Mouse (Mus musculus) adrenal gland, postnatal 25 days (tissue): Measurements from ENCODE around the gene Kctd21. TPM values are rescaled to one million over a fixed set of nuclear protein-coding genes. Genes with fewer than 3 reads are reported as not detected.

Experiments
- DNase-seq: peaks from one replicate; pipeline ENCODE4 v3.0.0; 2021; ENCODE audit warnings: mixed read lengths
- total RNA-seq: library from RNA; stranded (reverse); gene quantifications from 2 replicates; pipeline ENCODE4 v1.2.3, GENCODE M21; 2021

The Kctd21 gene
- total RNA-seq, 1 experiment from 2014 or later = 9.0 TPM

DNA sequence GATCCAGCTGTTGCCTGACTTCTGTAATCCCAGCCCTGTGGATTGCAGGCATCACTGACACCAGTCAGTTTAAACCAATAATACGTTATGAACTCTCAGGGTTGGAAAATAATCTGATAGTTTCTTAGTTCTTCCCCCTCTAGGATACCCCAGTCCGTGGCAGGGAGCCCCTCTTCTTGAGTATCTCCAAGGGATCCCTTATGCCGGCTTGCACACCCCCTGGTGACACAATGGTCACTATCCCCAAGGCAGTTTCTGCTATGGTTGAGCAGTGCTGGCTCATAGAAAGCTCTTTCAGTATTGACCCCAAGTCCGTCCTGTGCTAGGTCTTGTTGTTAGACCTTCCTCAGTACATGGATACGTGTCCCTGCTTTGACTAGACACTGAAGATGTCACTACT lies 16.7 kb downstream of the Kctd21 start:
- no peak for DNase-seq

DNA sequence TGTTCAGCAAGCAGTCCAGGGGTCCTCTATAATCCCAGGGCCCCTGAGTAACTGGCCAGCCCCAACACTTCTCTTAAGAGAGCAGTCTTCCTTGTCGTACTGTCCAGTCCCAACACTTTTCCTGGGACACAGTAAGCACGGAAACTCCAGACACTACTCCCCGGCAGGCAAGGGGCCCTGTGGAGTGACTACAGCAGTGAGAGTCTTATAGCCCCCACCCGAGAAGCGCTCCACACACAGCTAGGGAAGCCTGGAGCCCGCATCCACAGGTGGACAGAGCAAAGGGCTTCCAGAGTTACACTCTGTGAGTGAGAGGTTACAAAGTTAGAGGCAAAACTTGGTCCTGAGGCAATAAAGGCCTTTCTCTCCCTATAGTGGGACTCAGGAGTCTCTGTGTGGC lies 17.3 kb downstream of the Kctd21 start:
- no peak for DNase-seq

DNA sequence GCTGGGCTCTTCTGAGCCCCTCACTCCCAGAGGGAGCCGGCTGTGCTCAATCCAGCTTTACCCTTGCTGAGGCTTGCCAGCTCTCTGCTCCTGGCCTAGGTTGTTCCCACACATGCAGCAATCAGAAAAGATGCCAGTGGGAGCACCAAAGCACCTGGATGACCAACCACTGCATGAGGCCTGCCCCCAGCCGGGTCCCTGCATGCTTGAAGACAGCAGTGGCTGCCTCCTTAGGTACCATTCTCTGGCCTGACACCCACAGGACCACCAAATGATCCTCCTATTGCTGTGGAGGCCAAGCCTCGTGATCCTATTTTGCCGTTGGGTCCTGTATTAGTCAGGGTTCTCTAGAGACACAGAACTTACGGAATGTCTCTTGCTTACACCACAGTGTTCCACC lies 18.8 kb downstream of the Kctd21 start:
- DNase-seq = no peak

DNA sequence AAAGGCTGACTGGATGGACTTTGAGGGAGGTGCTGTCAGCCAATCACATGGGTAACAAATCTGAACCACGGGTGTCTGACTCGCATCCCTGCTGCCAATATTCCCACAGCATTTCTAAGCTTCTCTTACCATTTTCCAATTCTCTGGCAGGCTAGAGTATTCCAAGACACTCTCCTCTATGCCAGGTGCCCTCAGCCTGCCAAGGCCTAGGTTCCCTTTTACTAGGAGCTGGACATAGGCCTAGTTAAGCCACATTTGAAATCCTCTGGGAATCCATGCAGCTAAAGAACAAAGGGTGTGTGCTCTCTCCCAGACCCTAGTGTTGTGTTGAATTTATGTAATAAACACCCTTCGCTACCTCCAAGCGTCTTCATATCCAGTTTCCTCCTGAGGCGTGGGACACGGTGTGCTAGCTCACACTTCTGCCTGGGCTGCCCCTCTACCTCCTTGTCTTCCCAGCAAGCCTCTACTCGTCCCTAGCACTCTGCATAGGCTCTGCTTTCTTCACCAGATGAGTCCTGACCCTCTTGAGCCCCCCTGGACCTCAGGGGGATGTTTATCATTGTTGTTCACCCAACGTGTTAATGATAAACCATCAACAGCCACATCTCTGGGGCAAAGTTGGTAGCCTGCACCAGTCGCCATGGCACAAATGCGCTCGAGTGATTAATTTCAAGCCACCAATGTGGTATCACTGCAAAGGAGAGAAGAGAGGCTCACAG lies 19.8 kb downstream of the Kctd21 start:
- DNase-seq = no peak

DNA sequence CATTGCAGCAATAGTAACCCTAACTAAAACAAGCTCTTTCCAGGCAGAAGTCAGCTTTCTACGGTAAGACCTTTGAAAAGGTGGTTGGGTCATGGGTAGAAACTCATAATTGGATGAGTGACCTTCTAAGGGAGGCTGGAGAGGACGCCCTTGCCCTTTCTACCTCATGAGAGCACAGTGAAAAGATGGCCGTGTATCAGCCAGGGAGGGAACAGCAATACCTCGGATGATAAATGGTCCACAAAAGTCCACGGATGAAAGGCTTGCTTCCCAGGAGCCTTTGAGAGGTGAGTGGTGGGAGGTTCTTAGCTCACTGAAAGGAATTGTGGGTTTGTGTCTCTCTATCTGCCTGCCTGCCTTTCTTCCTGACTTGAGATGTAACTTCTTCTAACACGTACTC lies 21.2 kb downstream of the Kctd21 start:
- DNase-seq = no peak

DNA sequence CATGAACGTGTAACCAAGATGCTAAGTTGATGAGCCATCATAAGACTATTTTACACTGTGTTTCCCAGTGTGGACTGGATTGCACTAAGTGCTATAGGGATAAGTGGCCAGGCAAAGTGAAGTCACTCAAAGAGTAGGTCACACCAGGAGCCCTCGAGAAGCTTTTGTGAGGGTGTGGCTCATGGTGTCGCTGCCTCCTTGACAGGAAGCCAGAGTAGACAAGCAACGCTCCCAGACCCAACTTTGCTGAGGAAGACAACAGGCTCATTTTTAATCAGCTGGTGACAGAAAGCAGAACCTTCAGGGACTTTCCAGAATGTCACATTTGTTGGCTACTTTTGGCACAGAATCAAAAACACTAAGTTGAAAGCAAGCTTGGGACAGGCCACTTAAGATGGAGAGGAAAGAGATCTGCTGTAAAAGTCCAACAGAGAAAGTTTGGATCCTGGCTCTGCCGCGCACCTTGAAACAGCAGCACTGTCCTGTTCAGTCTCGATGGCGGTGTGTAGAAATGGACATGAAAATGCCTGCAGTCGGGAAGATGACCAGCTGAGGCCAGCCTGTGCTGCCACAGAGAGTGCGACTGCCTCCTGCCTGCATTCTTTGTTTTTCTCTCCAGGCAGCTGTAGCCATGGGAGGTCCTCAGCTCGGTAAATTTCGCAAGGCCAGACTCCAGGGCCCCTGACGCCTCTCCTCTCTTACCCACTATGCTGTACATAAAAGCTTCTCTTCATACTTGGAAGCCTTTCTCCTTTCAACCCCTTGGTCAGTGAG lies 23.1 kb downstream of the Kctd21 start:
- no peak for DNase-seq

DNA sequence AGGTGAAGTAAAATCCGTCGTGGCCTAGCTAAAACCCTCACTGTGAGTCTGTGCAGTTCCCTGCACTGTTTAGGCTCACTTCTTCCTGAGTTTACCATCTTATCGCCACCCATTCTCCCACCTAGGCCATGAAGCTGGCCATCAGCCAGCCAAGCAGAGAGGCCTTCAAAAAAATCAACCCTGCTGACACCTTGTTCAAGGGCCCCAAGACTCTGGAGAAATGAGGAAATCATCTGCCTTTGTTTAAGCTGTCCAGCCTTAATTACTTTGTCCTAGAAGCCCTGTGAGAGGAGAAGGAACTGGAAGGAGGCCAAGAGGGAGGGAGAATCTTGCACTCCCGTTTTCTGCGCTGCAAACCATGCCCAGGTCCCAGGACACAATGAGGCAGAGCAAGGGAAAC lies 24.1 kb downstream of the Kctd21 start:
- DNase-seq = no peak

DNA sequence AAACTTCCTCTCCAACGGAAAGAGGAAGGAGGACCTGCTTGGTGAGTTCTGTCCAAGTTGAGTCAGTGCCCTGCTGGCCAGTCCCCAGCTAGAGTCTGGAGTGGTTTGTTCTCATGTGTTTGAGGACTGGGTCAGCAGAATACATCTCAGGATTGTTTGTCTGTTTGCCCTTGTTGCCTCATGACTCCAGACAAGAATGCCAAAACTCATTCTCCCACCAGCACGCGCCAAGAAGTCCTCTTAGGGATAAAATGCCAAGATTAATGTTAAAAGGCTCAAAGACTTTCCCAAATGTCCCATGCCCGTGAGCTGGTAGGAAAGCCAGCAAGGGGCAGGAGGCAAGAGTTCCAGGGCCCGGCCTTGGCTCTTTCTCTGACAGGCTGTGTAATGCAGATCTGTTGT lies 24.7 kb downstream of the Kctd21 start:
- peak; percentile 38 for DNase-seq

DNA sequence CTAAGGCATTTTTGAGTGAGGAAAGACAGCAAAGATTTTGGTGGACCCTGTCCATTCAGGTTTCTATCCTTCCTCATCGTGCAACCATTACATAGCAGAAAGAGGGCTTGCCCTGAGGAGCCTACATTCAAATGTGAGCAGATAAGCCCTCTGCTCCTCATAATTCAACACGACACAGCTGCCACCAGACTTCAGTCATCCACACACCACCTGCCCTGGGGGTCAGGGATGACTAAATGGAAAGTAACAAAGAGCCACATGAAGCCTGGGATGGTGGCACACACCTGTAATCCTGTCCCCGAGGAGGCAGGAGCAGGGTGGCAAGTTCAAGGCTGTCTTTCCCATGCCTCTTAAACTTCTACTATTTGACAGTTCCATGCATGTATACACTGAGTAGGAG lies 25.7 kb downstream of the Kctd21 start:
- no peak for DNase-seq

DNA sequence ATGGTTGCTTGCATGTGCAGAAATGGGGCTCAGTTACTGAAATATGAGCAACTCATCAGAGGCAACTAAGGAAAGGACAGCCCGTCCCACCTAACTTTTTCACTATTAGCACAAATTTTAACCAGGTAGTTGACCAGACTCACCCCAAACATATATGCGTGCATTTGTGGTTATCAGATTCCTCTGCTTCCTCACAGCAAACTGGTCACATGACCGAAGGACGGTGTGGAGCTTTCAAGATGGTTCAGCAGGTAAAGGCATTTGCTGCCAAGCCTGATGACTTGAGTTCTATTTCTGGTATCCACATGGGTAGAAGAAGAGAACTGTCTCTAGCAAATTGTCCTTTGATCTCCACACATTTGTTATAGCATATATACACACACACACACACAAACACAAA lies 26.2 kb downstream of the Kctd21 start:
- DNase-seq = no peak

DNA sequence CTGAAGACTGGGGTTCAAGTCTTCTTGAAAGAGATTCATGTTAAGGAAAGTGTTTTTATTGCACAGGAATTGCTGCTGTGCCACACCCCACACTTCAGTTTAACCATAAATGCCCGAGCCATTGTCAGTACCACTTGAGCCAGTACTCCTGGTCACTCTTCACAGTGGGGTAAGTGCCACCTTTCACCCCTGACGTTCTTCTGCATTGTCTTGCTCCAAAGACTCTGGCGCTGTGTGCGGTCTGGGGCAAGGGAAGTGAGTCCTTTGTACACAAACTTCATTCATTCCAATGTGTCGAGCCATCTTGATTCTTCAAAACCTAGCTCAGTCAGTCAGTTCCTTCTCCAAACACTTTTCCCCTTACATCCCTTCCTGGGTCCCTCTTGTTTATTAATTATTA lies 28.0 kb downstream of the Kctd21 start:
- DNase-seq = no peak

DNA sequence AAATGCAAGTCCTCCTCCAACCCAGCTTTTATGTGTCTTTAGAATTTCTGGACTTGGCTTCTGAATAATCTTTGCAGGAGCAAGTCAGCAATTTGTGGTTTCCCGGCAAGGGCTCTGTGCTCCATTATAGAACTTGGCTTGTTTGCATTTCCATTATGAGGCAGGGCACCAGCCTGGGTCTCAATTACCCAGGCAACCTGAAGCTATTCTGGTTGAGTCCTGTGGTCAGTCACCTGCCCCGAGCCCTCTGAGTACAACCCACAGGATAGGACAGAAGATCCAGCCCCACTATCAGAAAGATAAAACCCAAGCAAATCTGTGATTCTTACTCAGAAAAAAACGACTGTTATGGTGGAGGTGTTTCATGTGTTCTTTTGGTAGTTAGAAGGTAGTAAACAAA lies 28.8 kb downstream of the Kctd21 start:
- no peak for DNase-seq

DNA sequence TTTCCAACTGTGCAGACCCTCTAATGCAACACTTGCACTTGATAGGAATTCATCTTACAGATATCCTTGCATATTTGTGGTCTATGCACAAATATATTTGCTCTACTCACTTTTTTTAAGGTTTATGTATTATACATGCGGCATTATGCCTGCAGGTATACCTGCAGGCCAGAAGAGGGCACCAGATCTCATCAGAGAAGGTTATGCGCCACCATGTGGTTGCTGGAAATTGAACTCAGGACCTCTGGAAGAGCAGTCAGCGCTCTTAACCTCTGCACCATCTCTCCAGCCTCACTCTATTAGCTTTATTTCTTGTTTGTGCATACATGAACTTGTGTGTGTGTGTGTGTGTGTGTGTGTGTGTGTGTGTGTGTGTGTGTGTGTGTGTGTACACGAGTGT lies 29.3 kb downstream of the Kctd21 start:
- DNase-seq = no peak

DNA sequence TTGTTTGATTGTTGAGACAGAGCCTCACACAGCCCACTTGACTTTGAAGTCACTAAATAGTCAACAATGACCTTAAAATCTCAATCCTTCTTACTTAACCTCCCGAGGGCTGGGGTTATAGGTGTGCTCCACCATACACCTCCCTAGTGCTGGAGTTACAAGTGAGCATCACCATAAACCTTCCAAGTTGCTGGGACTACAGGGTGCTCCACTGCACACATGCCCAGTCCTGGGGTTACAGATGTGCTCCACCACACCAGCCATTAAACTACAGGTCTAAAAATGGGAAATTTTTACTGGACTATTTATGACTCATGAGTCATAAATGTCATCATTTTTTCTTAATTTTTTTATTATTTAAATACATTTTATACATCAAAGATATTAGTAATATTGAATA lies 33.8 kb downstream of the Kctd21 start:
- no peak for DNase-seq

DNA sequence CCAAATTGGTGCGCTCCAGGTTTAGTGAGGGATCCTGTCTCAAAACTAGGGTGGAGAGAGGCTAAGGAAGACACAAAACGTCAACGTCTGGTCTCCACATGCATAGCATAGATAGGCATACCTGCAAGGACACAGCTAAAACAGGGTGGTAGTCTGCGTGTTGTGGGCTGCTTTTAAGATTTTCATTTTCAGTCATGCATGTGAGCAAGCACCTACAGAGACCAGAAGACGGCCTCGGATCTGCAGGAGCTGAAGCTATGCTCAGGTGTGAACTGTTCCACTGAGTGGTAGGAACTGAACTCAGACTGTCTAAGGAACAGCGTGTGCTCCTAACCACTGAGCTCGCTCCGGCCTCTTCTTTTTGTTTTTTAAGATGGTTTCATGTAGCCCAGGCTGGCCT lies 43.0 kb downstream of the Kctd21 start:
- DNase-seq = no peak

DNA sequence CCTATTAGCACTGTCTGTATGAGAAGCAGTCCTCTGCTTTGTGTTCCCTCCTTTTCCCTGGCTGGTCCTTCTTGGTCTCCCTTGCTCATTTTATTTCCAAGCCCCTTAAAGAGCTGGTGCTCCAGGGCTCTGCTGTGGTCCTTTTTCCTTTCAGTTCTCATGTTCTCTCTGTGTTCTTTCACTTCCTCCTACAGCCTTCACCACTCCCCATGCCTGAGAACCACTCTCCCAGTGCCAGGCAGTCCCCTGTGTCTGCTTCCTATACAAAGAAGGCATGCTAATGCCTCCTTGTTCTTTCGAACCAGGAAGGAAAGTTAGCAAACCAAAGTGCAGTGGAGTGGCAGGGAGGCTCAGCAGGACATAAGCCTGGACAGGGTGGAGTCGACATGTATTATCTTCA lies 43.8 kb downstream of the Kctd21 start:
- no peak for DNase-seq

DNA sequence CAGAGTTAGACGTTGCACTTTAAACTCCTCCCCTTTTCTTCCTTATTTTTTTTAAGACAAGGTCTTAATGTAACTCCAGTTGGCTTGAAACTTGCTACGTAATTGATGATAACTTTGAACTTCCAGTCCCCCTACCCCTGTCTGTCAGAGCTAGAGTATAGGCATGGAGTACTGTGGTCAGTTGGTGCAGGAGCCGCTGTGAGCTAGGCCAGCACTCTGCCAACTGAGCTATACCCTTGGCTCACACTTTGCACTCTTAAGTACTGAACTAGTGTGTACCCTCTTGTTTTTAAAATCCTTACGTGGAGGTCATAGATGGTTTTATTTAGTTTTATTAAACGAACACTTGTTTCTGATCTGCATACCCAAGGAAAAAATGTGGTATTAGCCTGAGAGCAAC lies 47.2 kb downstream of the Kctd21 start:
- no peak for DNase-seq

DNA sequence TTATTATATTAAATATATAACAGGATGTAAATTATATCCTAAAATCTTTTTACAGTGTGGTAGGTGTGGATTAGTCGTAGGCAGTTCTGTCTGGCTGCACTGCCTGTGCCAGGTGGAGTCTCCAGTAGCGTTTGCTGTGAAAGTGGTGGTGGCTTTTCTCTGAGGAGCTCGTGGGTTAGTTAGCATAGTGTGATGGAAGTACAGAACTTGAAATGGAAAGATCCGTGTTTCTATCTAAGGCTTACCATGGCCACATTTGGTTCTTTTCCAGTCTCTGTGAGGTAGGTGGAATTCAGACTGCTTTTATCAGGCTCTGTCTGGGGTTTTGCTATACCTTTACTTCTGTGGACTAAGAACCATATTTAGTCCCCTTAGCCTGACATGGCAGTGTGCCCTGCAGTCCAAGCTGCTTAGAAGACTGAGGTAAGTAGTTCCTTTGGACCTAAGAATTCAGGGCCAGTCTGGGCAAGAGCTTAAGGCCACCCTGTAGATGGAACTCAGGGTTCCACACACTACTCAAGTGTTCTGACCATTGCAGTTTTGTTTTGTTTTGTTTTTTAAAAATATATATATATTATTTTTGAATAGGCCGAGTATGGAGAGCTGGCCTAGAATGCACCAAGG lies 48.5 kb downstream of the Kctd21 start:
- no peak for DNase-seq

DNA sequence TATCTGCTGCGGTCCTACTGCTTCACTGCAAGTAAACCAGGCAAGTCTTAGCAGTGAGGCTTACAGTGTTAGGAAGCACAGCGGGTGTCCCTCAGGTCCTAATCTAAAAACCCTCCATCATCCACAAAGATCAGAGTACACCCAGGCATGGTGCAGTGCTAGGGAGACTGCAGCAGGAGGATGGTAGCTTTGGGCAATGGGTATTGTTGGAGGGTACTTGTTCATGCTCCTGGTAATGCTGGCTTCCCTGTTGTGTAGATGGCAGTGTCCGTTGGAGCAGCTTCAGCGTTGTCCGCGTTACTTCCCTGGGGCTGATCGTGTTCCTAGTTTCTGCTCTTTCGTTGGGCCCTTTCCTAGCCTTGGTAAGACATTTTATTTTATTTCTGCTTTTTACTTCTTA lies 50.5 kb downstream of the Kctd21 start:
- DNase-seq = no peak

DNA sequence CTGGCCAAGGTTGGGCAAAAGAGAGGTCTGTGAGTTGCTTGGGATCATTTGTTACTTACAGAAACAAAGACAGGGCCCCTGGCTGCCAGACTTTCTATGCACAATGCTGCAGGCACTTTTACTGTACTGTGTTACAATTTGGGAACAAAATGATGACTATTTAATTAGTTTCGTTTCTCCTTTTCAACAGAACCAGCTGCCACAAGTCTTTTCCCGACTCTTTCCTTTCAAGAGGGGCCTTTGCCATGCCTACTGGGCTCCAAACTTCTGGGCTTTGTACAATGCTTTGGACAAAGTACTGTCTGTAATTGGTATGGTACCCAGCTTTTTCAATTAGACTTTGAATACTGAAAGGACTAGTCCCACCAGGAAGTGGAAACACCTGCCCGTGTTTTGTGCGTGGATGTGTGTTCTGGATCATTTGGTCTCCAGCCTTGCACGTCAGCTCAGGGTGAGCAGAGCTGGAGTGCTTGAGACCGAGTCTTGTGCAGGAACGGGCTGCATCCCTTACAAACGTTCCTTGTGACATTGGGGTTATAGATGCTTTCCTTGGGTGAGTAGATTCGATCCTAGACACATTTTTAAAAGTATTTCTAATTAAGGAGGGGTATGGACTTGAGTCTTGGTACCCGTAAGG lies 51.5 kb downstream of the Kctd21 start:
- no peak for DNase-seq

DNA sequence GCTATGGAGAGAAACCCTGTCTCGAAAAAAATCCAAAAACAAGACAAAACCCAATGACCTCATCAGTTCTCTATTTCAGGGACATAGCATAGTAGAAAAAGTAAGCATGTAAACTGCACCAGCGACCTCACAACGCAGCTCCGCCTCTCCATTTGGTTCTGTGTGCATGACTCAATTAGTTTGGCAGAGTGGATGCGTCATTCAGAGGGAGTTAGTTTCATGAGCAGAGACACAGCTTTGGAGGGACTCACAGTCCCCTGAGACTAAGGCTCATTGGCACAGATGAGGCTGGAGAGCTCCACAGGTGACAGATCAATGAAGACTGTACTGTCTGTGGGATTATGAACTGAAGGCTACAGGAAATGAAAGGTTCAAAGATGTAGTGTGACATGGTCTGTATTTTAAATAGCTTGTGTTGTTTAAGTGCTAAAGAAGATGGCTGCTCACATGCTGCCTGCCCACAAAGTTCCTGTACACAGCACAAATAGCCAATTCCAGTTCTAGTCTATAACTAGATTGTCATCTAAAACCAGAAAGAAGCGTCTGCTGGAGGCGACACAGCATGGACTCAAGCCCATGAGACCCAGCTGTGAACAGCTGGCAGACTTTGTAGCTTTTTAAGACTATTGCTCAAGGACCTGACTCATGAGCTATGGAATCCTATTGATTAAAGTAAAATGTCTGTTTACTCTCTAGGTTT lies 54.1 kb downstream of the Kctd21 start:
- DNase-seq = no peak

DNA sequence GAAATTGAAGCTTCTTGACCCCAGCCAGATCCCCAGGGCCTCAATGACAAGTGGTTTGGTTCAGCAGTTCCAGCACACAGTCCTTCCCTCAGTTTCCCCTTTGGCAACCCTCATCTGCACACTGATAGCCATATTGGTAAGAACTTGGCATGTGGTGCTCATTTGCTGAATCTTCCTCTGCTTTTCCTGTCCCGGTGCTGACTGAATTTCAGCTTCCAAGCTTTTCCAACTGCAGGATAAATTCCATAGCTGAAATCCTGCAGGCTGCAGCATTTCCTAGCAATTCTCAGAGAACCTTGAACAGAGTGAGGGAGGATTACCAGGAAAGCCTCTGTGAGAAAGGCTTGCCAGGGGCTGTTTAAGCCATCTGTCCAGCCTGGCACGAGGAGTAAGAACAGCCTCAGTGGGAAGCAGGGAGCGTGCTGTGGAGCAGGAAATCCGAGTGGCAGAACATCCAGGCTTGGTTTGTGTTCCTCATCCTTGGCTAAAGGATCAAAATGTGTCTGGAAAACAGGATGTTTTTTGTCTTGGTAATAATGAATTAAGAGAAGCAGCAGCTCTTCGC lies 54.8 kb downstream of the Kctd21 start:
- peak; percentile 18 for DNase-seq
